Comparison of ENCODE assay signal across 18 mouse cellular contexts in genomic region chrX:113304323-113304722, GRCm38 (mm10). TPM values are rescaled to one million over a fixed set of nuclear protein-coding genes. Genes with fewer than 3 reads are reported as not detected.
"Had no signal": no experiment of that assay in that cellular context is flagged by ENCODE, and none has a peak within 500 bp of the region (broad histone marks: within the 10 kb centered on the region; RNA-seq: fewer than 3 reads in every experiment).

No protein-coding gene starts in this region.

- H3K27ac ChIP-seq: layer of hippocampus, adult 2 months; limb, embryonic 12.5 days; liver, embryonic 13.5 days; lung, embryonic 15.5 days; macrophage; neural tube, embryonic 15.5 days; stomach, embryonic 15.5 days had no signal

- H3K4me3 ChIP-seq: layer of hippocampus, adult 2 months; limb, embryonic 12.5 days; liver, embryonic 13.5 days; lung, embryonic 15.5 days; megakaryocyte, embryonic 14.5 days; neural tube, embryonic 15.5 days; stomach, embryonic 15.5 days had no signal

- ATAC-seq: liver, postnatal 0 days had no signal

- DNase-seq: kidney, adult 18-20 months; kidney, postnatal 10 days; kidney, postnatal 4 days; liver; liver, embryonic 13.5 days; liver, postnatal 0 days; lung, postnatal 14 days; right cerebral cortex, postnatal 4 days; spleen, adult 18-20 months; thymus, adult 2 months; thymus, postnatal 25 days had no signal

- H3K9ac ChIP-seq: limb, embryonic 12.5 days; liver, embryonic 13.5 days; liver, postnatal 0 days; lung, embryonic 15.5 days; neural tube, embryonic 15.5 days; stomach, embryonic 15.5 days had no signal

- H3K4me2 ChIP-seq: limb, embryonic 12.5 days; liver, embryonic 13.5 days; lung, embryonic 15.5 days; neural tube, embryonic 15.5 days; stomach, embryonic 15.5 days had no signal

- H3K9me3 ChIP-seq: limb, embryonic 12.5 days; liver, embryonic 13.5 days; lung, embryonic 15.5 days; megakaryocyte, embryonic 14.5 days; neural tube, embryonic 15.5 days; stomach, embryonic 15.5 days had no signal

- H3K36me3 ChIP-seq: limb, embryonic 12.5 days; liver, embryonic 13.5 days; lung, embryonic 15.5 days; neural tube, embryonic 15.5 days; stomach, embryonic 15.5 days had no signal

- H3K27me3 ChIP-seq: limb, embryonic 12.5 days; liver, embryonic 13.5 days; lung, embryonic 15.5 days; megakaryocyte, embryonic 14.5 days; neural tube, embryonic 15.5 days; stomach, embryonic 15.5 days had no signal

- H3K4me1 ChIP-seq: limb, embryonic 12.5 days; liver, embryonic 13.5 days; lung, embryonic 15.5 days; megakaryocyte, embryonic 14.5 days; neural tube, embryonic 15.5 days; stomach, embryonic 15.5 days had no signal

RNA-seq across cellular contexts. Expression of gene Dach2, which starts 7.0 kb away (rescaled TPM):
- polyA plus RNA-seq: macrophage had no signal
